Mouse (Mus musculus): ENCODE measurements around the gene Mefv.
"Not testable (repeated sequence)": the region's sequence is repeated elsewhere in the genome, so short reads cannot be mapped to it uniquely, and the experiment has no call there.

Mefv gene

GRCm38 (mm10) chr16:3717980-3718379 is at the start of gene Mefv:
TSS of gene Mefv (minus strand) at chr16:3718097.
- DNase-seq (ENCODE audit: low spot score in 2 of 2): no peak

GRCm38 (mm10) chr16:3748976-3749375 is 31.1 kb upstream of the Mefv start:
- DNase-seq (ENCODE audit: low spot score in 2 of 2): no peak

GRCm38 (mm10) chr16:3745656-3746055 is 27.8 kb upstream of the Mefv start:
- no peak for DNase-seq (ENCODE audit: low spot score in 2 of 2)

- no peak for DNase-seq (ENCODE audit: low spot score in 2 of 2)
Observed at GRCm38 (mm10) chr16:3744186-3744700, 26.3 kb upstream of the Mefv start.

- peak; percentile 90 to 92 for DNase-seq (ENCODE audit: low spot score in 2 of 2)
Observed at GRCm38 (mm10) chr16:3743503-3744185, 25.7 kb upstream of the Mefv start, which contains the start of gene Zfp263. TSS of gene Zfp263 (plus strand) at chr16:3744093.

- no peak for DNase-seq (ENCODE audit: low spot score in 2 of 2)
Observed at GRCm38 (mm10) chr16:3742466-3742865, 24.6 kb upstream of the Mefv start.

GRCm38 (mm10) chr16:3733198-3733732 is 15.4 kb upstream of the Mefv start:
- no peak for DNase-seq (ENCODE audit: low spot score in 2 of 2)

- no peak for DNase-seq (ENCODE audit: low spot score in 2 of 2)
Observed at GRCm38 (mm10) chr16:3732612-3733011, 14.7 kb upstream of the Mefv start.

GRCm38 (mm10) chr16:3727980-3728720 is 10.3 kb upstream of the Mefv start:
- DNase-seq (ENCODE audit: low spot score in 2 of 2): no peak

- DNase-seq (ENCODE audit: low spot score in 2 of 2): peak; percentile 33 to 40
Observed at GRCm38 (mm10) chr16:3723231-3723630, 5.3 kb upstream of the Mefv start.

- DNase-seq (ENCODE audit: low spot score in 2 of 2): no peak
Observed at GRCm38 (mm10) chr16:3714731-3715130, 3.2 kb downstream of the Mefv start.

GRCm38 (mm10) chr16:3706680-3707079 is 11.2 kb downstream of the Mefv start:
- no peak for DNase-seq (ENCODE audit: low spot score in 2 of 2)

GRCm38 (mm10) chr16:3700893-3701292 is 17.0 kb downstream of the Mefv start:
- DNase-seq (ENCODE audit: low spot score in 2 of 2): no peak

- DNase-seq (ENCODE audit: low spot score in 2 of 2): peak; percentile 43 to 53
Observed at GRCm38 (mm10) chr16:3699281-3699680, 18.6 kb downstream of the Mefv start.

GRCm38 (mm10) chr16:3689608-3690007 is 28.3 kb downstream of the Mefv start:
- DNase-seq (ENCODE audit: low spot score in 2 of 2): not testable (repeated sequence)

Data from natural killer cell, adult 2 months (primary cell).